Mouse (Mus musculus) heart, postnatal 4 days (tissue): ENCODE measurements at regions not wholly inside any gene's neighbourhood (a gene's known extent, or its start where the extent isn't known, plus 50 kb on each side); places are given as distances from the start of the nearest gene placed in this dataset.
A peak's percentile ranks its signal among the peaks of the same experiment; 100 is the strongest.

Experiments used
- DNase-seq: peaks from one replicate; pipeline ENCODE4 v3.0.0; 2021

- DNase-seq: no peak
These were observed 179.7 kb upstream of the Tas2r134 start for GRCm38 (mm10) chr2:51447616-51448015.

GRCm38 (mm10) chr2:51444386-51445080 lies 182.8 kb upstream of the Tas2r134 start:
- DNase-seq: no peak

- DNase-seq: no peak
These were observed 183.4 kb upstream of the Tas2r134 start for GRCm38 (mm10) chr2:51443946-51444345.

GRCm38 (mm10) chr2:51439047-51439446 lies 188.3 kb upstream of the Tas2r134 start:
- DNase-seq: no peak

GRCm38 (mm10) chr2:51436590-51436989 lies 190.7 kb upstream of the Tas2r134 start:
- peak; percentile 49 for DNase-seq

DNA sequence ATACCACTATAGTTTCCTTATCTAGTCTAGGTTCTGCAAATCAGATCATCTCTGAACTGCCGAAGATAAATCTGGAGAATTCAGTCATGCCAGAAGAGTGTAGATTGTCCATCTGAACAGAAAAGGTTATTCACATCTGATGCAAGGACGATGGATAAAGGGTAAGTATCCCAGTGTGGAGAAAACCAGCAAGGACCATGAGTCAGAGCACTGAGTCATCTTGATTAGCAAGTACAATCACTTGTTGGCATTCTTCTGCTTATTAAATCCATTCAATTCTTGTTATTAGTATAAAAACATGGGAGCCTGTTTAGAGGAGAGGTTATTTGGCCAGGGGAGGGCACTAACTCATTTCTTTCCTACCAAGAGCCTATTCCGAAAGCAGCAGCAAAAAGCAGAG lies 195.7 kb upstream of the Tas2r134 start:
- no peak for DNase-seq

GRCm38 (mm10) chr2:51429716-51430115 lies 197.6 kb upstream of the Tas2r134 start:
- peak; percentile 36 for DNase-seq

DNA sequence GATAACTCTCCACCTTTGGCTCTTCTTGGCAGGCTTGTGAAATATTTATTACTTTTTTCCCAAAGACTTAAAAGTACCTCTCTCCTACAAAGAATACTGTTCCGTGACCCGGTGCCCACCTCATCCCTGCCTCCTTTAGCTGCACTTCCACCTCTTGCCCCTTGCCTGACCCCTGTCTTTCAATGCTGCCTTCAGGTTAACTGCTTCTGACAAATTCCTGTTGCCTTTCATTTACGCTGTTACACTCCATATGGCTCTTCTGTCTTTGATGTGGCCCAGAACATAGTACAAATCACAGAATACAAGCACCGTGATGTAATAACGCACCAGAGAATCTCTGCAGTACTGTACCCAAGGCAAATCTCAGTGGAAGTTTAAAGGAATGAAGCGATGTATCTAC lies 204.9 kb upstream of the Tas2r134 start:
- no peak for DNase-seq

DNA sequence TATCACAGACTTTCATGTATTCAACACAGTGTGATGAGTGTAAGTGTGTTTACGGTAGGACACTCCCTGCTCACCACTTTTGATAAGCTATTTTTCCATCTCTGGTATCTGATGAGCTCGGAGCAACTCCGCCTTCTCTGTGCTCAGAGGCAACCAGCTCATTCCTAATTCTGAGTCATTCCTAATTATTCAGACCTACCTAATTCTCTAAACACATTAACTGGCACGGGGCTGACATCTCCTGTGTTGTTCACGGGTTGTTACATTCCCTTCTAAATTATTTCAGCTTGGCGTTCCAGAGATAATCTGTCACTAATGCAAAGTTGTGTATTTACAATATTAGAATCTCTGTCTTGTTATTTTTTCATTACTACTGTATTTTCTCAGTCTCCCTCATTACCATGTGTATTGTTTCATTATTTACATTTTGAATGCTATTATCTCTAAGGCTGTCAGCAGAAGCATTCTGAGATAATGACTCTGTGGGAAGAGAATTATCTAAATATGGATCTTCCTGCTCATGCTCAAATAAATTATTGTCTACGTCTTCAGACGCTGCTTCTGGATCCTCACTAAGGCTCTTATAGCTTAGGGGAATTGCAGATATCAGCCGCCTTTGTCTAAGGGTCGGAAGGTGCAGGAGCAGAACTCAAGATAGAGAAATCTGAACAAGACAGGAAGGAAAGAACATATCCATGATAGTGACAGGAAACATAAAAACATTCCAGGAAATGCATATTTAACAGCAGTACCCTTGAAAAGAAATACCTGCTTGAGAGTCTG lies 209.2 kb upstream of the Tas2r134 start:
- no peak for DNase-seq

- DNase-seq: no peak
These were observed 238.9 kb upstream of the Tas2r134 start for GRCm38 (mm10) chr2:51388390-51388789.

DNA sequence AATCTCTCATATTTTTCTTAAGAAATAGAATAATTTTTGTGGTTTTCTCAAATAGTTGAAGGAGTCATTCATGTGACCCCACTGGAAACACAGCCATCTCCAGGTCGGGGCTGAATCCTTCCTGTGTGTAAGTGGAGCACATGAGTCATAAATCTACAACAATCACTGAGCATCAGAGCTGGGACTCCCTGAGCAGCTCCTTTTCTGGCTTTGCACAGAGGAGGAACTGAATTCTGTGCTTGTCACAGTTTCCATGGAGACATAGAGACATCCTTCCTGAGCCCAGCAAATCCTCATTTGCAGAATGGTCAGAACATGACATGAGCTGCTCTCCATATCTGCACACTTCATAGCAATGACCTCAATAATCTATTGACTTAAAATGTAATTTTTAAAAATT lies 238.2 kb upstream of the Rnd3 start:
- DNase-seq: no peak

DNA sequence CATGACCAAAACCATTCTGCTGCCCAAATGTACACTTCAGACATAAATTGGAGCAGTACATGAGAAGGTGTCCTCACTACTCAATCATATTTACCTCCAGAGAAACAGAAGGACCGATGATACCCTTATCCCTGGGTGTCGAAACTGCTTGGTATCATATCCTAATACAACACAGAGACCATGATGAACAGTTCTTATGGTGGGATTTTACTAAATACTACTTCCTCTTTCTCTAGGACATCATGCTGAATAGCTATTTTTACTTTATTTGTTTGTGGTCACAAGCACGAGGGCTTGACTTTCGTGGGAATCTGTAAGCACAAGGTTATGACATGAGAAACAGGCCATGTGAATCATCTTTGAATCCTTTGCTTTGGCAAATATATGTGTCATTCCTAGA lies 227.7 kb upstream of the Rnd3 start:
- DNase-seq: no peak

GRCm38 (mm10) chr2:51374636-51375035 lies 225.7 kb upstream of the Rnd3 start:
- no peak for DNase-seq

GRCm38 (mm10) chr2:51372771-51373170 lies 223.9 kb upstream of the Rnd3 start:
- DNase-seq: no peak

DNA sequence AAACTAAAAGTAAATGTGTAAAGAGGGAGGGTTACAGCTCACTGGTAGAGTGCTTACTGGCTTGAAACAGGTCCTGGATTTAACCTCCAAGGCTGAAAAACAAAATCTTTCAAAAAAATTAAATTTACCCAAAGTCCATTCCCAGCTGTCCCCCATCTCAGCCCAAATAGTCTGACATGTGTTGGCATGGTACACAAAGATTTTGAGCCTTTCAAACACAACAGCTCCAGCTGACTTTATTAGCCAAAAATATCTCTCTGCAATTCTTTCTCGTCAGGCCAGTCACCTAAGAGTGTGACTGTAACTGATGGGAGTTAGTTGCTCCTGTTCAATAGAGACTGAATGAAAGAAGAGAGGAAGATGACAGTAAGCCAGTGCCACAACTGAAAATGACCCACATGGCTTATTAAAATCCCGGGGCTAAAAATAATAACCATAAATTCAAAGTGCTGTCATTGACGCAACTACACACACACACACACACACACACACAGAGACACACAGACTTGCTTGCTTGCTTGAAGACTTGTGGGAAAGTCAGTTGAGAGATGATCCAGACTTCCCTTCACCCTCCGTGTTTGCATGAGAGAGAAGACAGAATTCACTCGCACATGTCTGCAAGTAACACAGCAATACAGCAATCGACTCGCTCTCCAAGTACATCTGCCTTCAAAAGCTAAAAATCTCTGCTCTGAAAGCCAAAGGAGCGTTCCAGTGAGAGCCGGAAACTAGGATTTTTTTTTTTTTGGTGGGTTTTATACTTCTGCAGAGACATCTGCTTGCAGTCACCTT lies 214.1 kb upstream of the Rnd3 start:
- no peak for DNase-seq

- DNase-seq: no peak
These were observed 206.4 kb upstream of the Rnd3 start for GRCm38 (mm10) chr2:51355281-51355680.

DNA sequence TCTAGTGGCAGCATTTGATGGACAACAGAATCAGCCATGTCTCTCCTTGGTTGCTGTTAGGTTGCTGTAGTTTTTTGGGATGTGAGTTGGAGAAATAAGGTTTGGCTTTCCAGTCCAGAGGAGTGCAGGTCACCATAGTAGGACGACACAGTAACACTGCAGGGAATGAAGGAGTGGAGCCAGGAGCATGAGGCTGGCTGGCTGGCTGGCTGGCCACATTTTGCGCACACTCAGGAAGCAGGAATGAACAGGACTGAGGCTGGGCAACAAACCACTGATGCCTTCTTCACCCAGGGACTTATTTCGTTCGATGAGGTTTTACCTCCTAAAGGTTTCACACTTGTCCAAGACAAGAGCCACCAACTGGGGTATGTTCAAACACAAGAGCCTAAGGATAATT lies 205.9 kb upstream of the Rnd3 start:
- DNase-seq: no peak

DNA sequence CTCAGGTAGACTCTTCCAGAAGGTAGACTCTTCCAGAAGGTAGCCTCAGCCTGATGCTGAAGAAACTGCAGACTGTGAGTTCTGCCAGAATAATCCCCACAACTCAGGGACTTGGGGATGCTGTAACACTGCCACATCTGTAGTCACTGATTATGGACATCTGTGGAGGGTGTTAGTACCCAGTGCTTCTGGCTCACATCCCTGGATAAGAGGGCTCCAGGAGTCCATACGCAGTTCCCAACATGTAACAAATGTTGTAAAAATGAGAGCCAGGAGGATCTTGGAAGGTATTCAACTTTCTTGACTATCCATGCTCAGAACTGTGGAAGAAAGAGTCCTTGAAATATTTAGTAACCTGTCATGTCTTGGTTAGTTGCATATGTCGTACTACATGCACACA lies 200.7 kb upstream of the Rnd3 start:
- DNase-seq: no peak

- no peak for DNase-seq
These were observed 199.9 kb upstream of the Rnd3 start for GRCm38 (mm10) chr2:51348774-51349173.

- DNase-seq: no peak
These were observed 198.2 kb upstream of the Rnd3 start for GRCm38 (mm10) chr2:51347086-51347485.

DNA sequence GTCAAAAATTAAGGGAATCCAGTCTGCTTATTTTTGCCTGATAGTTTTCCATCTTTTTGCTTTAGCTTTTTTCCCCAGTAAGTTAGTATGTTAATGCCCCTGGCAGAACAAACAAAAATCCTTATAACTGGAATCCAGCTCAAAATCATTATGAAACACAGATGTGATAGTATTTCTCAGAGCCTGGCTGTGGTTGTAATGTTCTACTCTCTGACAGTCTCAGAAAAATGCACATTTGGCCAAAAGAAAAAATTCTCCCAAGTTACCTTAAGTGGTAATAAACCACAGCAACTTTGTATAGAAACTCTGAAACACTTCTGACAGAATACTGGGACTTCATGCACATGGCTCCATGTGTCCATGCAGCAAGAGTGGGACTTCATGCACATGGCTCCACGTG lies 193.5 kb upstream of the Rnd3 start:
- no peak for DNase-seq

- DNase-seq: no peak
These were observed 185.5 kb upstream of the Rnd3 start for GRCm38 (mm10) chr2:51334437-51334836.

DNA sequence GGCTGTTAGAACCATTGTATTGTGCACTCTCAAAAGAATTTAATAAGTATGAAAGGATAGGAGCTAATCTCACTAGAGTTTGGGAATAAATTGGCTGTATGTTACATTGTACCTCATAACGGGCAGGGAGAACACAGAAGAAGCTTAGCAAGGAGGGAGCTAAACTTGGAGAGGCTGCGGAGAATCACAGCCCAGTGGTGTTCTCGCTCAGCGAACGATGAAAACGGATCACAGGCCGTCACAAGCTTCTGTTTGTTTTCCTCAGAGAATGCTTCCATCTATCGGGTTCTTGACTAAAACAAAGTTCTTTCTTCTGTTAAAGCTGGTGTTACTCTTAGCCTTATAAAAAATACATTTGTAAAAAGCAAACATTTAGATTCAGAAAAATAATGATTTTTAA lies 178.2 kb upstream of the Rnd3 start:
- no peak for DNase-seq
